Mouse (Mus musculus) megakaryocyte, embryonic 14.5 days (primary cell): ENCODE results near the gene Ssna1.

Experiments
- FLI1 ChIP-seq: IDR thresholded peaks from 2 replicates; pipeline ENCODE4 v1.6.1; 2012; ENCODE audit warnings: low read length, inconsistent platforms, mixed read lengths
- GATA1 ChIP-seq: IDR thresholded peaks from 3 replicates; pipeline ENCODE4 v1.6.1; 2012; ENCODE audit warnings: mixed read lengths, low read length, inconsistent platforms, borderline replicate concordance

DNA sequence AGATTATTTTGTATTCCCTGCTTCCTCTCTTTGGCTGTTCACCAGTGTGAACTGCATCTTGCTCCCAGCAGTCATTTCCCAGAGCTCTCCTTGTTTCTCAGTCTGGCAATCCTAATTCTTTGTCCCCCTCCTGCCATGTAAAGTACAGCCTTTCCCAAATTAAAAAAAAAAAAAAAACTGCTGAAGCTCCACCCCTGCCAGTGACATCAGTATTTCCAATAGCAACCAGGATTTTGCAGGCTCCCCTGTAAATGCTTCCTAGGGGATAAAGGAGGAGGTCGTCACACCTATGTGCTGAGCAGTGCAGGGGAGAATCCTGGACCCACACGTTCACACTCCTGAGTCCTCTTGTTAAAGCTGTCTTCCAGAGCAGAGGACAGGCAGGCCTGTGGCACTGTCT is 47.8 kb upstream of the Ssna1 start:
- TF ChIP-seq GATA1 (no peak), FLI1 (no peak)
